Mouse (Mus musculus) testis, postnatal 14 days (tissue): Measurements from ENCODE around the gene Grik4.
A peak's percentile ranks its signal among the peaks of the same experiment; 100 is the strongest.
"Not testable (repeated sequence)": the region's sequence is repeated elsewhere in the genome, so short reads cannot be mapped to it uniquely, and the experiment has no call there.

Experiments
- DNase-seq: peaks from one replicate; pipeline ENCODE4 v3.0.0; 2021; ENCODE audit warnings: low spot score

Gene Grik4

GRCm38 (mm10) chr9:42943781-42944535 lies at the start of gene Grik4:
Gene Grik4 (minus strand): TSS chr9:42944493.
- peak; percentile 41 for DNase-seq

DNA sequence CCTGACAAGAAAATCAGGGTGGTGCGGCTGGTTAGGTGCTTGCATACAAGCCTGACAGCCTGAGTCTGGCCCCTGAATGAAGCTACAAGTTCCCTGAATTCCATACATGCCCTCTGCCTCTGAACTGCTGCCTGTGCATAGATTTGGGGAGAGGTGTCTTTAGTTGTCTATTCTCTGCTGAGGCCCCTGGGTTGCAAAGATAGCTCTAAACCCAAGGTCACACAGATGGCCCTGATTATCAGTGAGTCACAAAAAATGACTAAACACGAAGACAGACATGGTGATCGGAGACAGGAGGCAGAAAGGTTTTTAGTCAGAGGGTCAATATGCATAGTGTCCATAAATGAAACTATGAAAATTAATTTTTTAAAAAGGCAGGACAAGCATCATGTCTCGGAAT lies 49.4 kb upstream of the Grik4 start:
- no peak for DNase-seq

DNA sequence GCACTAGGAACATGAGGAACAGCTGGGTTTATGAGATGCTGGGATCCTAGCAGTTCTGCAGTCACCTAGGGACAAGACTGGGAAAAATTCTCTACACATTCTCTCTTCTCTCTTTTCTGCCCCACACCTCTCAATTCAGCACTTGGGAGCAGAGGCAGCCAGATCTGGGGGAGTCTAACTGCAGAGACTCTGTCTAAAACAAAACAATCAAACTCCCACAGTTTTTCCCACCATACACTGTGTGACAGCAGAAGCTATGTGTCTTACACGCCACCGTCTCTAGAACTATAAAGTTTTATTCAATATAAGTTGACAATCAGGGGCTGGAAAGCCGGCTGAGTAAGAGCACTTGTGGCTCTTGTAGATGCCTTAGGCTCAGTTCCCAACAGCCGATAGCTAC lies 43.7 kb upstream of the Grik4 start:
- DNase-seq: no peak

- DNase-seq: no peak
Observed at GRCm38 (mm10) chr9:42968894-42969521, 24.7 kb upstream of the Grik4 start.

DNA sequence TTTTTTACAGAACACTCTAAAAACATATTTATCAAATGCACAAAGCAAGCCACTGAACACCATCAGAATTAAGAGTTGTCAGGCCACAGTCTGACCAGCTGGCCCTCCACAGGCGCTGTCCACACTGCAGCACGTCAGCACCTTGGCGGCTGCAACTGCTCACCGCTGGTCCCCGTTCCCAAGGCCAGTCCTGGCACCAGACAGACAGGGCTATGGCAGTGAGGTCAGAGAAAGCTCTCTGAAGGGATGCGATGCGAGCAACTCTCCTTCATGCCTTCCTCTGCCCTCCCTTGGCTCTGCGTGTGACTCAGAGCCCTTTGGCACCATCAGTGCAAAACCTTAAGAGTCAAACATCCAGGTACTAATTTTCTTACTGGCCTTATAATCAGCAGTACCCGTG lies 23.4 kb upstream of the Grik4 start:
- no peak for DNase-seq

GRCm38 (mm10) chr9:42964809-42965208 lies 20.5 kb upstream of the Grik4 start:
- DNase-seq: not testable (repeated sequence)

- DNase-seq: no peak
Observed at GRCm38 (mm10) chr9:42964366-42964765, 20.1 kb upstream of the Grik4 start.

- no peak for DNase-seq
Observed at GRCm38 (mm10) chr9:42962506-42962905, 18.2 kb upstream of the Grik4 start.

GRCm38 (mm10) chr9:42958401-42958800 lies 14.1 kb upstream of the Grik4 start:
- DNase-seq: no peak

GRCm38 (mm10) chr9:42948381-42948780 lies 4.1 kb upstream of the Grik4 start:
- no peak for DNase-seq

DNA sequence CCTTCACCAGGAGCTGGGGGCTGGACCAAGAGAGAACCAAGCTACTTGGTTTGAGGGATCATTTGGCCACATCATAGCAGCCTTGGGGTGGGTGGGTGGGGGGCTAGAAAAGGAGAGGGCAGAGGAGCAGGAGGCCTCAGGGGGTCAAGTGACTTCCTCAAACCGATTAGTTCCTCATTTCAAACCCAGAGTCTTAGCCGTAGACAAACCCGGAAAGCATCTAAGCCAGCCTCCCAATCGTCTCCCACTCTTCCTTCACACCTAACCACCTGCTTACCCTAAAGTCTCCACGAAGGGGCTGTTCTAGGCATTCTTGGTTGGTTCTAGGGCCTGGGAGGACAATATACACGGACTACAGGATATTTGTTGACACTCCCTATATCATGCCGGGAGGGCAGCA lies 881 bp upstream of the Grik4 start:
- no peak for DNase-seq

- peak; percentile 82 for DNase-seq
Observed at GRCm38 (mm10) chr9:42944536-42945006, 278 bp upstream of the Grik4 start.

- DNase-seq: no peak
Observed at GRCm38 (mm10) chr9:42943057-42943529, 1.2 kb downstream of the Grik4 start.

DNA sequence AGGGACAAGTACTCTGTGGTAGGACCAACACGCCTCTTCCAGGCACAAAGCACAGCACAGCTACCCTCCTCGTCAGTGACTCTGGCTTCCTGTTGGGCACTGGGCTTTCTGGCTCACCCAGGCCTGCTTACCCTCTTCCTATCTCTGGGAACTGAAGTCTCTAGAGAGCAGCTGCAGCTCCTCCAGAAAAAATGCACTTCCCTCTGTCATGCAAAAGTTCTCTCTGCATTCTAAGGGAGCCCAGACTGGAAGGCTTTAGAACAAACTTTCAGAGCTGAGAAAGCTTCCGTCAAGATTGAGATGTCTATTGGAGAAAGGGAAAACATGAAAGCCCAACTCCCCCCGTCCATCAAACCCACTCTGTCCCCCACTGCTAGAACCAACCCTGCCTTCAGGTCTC lies 2.1 kb downstream of the Grik4 start:
- DNase-seq: no peak

- DNase-seq: no peak
Observed at GRCm38 (mm10) chr9:42932146-42932545, 12.1 kb downstream of the Grik4 start.

DNA sequence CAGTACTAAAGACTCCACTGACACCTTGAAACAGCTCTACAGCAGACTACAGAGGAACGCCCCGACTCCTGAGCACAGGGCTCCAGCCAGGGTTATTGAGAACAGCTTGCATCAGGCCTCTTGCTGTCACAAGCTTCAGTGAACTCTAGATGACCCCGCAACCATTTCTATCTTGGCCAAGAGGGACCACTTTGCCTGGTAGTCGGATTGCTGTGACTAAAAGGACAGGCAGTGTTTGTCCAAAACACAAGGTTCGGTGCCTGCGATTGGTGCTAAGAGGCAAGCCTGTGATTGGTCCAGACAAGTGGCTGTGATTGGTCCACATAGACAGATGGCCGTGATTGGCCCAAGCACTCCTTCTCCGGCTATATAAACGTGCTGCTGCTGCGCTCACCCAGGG lies 16.8 kb downstream of the Grik4 start:
- peak; percentile 65 for DNase-seq

- peak; percentile 78 for DNase-seq
Observed at GRCm38 (mm10) chr9:42926564-42926963, 17.7 kb downstream of the Grik4 start.

- no peak for DNase-seq
Observed at GRCm38 (mm10) chr9:42921830-42922229, 22.5 kb downstream of the Grik4 start.

DNA sequence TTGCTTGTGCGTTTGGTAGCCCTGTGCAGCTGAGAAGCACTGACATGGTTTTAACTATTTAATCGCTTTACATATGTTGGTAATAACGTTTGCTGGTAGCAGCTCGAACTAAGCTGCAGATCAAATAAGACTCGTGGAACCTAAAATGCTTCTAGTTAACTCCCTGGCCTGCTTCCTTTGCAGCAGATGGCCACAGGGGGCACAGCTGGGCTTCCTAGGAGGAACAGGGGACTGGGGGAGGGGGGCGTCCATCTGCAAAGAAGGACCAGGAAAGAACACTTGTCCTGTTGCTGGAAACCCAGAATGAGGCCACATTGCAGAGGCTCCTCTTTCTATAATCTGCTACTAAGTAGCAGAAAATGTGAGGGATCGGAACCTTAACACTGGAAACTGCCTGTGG lies 24.1 kb downstream of the Grik4 start:
- peak; percentile 46 for DNase-seq

DNA sequence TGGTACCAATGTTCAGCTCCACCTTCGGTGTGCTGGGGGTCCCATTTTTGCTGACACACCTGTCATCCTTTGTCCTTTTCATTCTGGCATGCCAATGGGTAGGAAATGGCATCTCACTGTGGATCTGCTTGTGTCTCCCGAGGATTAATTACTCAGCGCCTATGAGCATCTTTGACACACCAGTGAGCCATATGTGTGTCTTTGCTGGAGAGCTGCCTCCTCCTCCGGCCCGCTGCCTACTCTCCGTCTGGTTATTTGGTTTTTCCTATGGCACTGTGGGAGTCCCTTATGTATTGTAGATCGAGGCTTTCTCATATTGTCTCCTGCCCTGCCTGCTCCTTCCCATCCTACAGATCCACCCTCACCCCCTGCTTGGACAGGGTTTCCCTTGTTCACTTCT lies 26.4 kb downstream of the Grik4 start:
- no peak for DNase-seq

DNA sequence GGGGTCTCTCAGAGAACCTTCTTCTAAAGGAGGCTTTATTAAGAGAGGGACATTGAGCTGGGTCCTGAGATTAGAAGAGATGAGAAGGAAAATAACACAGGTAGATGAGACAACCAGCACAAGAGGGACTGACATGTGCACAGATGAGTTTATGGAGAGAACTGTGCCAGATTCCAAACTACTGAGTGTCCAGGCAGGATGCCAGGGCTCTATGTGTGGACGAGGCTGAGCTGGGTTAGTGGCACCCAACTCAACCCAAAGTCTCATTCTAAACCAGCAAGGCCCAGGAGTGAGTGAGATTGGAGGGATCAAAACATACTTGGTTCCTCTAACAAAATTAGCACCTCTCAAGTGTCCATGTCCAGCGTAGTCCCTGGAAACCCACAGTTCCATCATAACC lies 31.1 kb downstream of the Grik4 start:
- no peak for DNase-seq

DNA sequence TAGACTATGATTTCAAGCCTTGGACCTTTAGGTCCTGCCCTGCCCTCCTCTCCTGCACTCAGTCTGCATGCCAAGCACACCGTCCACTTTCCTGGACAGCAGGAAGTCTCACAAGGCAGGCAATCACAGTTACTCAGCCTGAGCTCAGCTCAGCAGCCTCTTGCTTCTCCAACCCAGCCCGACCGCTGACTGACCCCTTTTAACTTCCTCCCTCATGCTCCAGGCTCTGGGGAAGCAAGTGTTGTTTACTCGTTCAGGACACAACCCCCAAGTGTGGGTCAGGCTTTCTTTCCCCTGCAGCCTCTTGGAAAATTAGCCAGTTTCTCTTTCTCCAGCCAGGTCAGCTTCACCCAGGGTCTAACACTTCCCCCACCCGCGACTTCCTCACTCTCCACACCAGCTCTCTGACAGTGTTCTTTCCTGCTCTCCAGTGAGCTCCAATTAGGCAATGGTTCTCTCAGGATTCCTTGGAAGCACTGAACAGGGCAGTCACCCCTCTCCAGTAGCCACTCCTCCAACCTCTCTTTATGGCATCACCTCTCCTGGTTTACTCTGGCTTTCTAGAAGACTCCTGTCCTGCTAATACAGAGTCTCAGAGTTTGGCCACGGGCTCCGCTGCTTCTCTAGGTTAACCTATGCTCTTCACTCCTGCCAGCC lies 35.5 kb downstream of the Grik4 start:
- DNase-seq: no peak

GRCm38 (mm10) chr9:42906995-42907394 lies 37.3 kb downstream of the Grik4 start:
- DNase-seq: no peak
